Comparison of ENCODE assay signal across 8 mouse cellular contexts in genomic region chr9:109892651-109893250, GRCm38 (mm10). TPM values are rescaled to one million over a fixed set of nuclear protein-coding genes. Genes with fewer than 3 reads are reported as not detected.
DNase-seq lines count a peak whose midpoint lies in the region; ATAC-seq and TF ChIP-seq lines count a peak whose summit lies in the region.

No protein-coding gene starts in this region.

- ATAC-seq in CD4-positive, CD25-positive, alpha-beta regulatory T cell, adult 4 months, result peak; percentile 62
- ATAC-seq in kidney, postnatal 0 days (replicated peaks; ENCODE audit: low FRiP score, low read depth), result no peak; the same call in 1 of the 2 replicates
- ATAC-seq in liver, embryonic 13.5 days (ENCODE audit: low read depth), result no peak; the same call in 1 of the 2 replicates

- H3K4me3 ChIP-seq in kidney, postnatal 0 days (replicated peaks; ENCODE audit: low read depth, low read length), result no peak overlapping the region
- H3K4me3 ChIP-seq in liver, embryonic 13.5 days (replicated peaks), result no peak overlapping the region

- peak; percentile 68 for DNase-seq in T-cell, adult 2 months (ENCODE audit: low spot score)
- peak; percentile 87 to 92 for DNase-seq in cerebellum, postnatal 10 days
- peak; percentile 66 to 70 for DNase-seq in frontal cortex, postnatal 25 days (ENCODE audit: low spot score in 2 of 2)
- peak; percentile 85 for DNase-seq in kidney, postnatal 0 days (ENCODE audit: low spot score)
- peak; percentile 46 for DNase-seq in liver, embryonic 13.5 days
- peak; percentile 78 for DNase-seq in retina, postnatal 1 day
- peak; percentile 64 to 68 for DNase-seq in thymus, postnatal 36 days

- no peak overlapping the region for H3K9ac ChIP-seq in kidney, postnatal 0 days (ENCODE audit: low read depth, low read length)
- no peak overlapping the region for H3K9ac ChIP-seq in liver, embryonic 13.5 days

- peaks cover 49% of the 10 kb centered on the region for H3K36me3 ChIP-seq in kidney, postnatal 0 days (ENCODE audit: insufficient read depth, low read length)
- peaks cover 81% of the 10 kb centered on the region for H3K36me3 ChIP-seq in liver, embryonic 13.5 days

- peak; percentile 82 for TF ChIP-seq CTCF in kidney, postnatal 0 days (IDR thresholded peaks at IDR 0.05; ENCODE audit: low read depth)

- no peak overlapping the region for H3K27ac ChIP-seq in kidney, postnatal 0 days
- H3K27ac ChIP-seq in liver, embryonic 13.5 days, result no peak overlapping the region

- H3K9me3 ChIP-seq in kidney, postnatal 0 days (replicated peaks; ENCODE audit: low read length), result no peaks in the 10 kb centered on the region
- H3K9me3 ChIP-seq in liver, embryonic 13.5 days (replicated peaks), result no peaks in the 10 kb centered on the region

- H3K4me2 ChIP-seq in kidney, postnatal 0 days (ENCODE audit: low read length), result no peak overlapping the region
- no peak overlapping the region for H3K4me2 ChIP-seq in liver, embryonic 13.5 days

- no peaks in the 10 kb centered on the region; the same call in 1 of the 2 replicates for H3K4me1 ChIP-seq in kidney, postnatal 0 days (replicated peaks; ENCODE audit: insufficient read depth, low read length)
- H3K4me1 ChIP-seq in liver, embryonic 13.5 days (replicated peaks), result peaks cover 14% of the 10 kb centered on the region

- no peaks in the 10 kb centered on the region for H3K27me3 ChIP-seq in kidney, postnatal 0 days (ENCODE audit: insufficient read depth, low read length)
- H3K27me3 ChIP-seq in liver, embryonic 13.5 days, result no peaks in the 10 kb centered on the region

- 61% methylated on average over 5 of the region's 5 CpGs for WGBS in kidney, postnatal 0 days
- 60% methylated on average over 5 of the region's 5 CpGs for WGBS in liver, embryonic 13.5 days (ENCODE audit: insufficient replicate concordance)

RNA-seq across cellular contexts. Expression of gene Cdc25a, which starts 17.4 kb away (rescaled TPM):
- polyA plus RNA-seq in CD4-positive, CD25-positive, alpha-beta regulatory T cell, adult 4 months (2017; shearing (Covaris generic)), result 1 to 10 TPM; 7.0 to 7.4 TPM
- polyA plus RNA-seq in kidney, postnatal 0 days (2015; fragmentation: Nextera tagmentation; extraction: Ambion mirVana), result 15.6 and 15.7 TPM in 2 replicates
- 16.7 and 18.8 TPM in 2 replicates for polyA plus RNA-seq in liver, embryonic 13.5 days (2015; fragmentation: Nextera tagmentation; extraction: Ambion mirVana)

RNA-seq across cellular contexts. Expression of gene Map4, which starts 38.5 kb away (rescaled TPM):
- polyA plus RNA-seq in CD4-positive, CD25-positive, alpha-beta regulatory T cell, adult 4 months (2017; shearing (Covaris generic)), result 10 to 100 TPM; 36.8 to 41.0 TPM
- 33.9 and 36.9 TPM in 2 replicates for polyA plus RNA-seq in kidney, postnatal 0 days (2015; fragmentation: Nextera tagmentation; extraction: Ambion mirVana)
- polyA plus RNA-seq in liver, embryonic 13.5 days (2015; fragmentation: Nextera tagmentation; extraction: Ambion mirVana), result 9.0 and 12.4 TPM in 2 replicates

RNA-seq across cellular contexts. Expression of gene Camp, which starts 43.3 kb away (rescaled TPM):
- not detected for polyA plus RNA-seq in CD4-positive, CD25-positive, alpha-beta regulatory T cell, adult 4 months (2017; shearing (Covaris generic))
- 1.6 and 1.9 TPM in 2 replicates for polyA plus RNA-seq in kidney, postnatal 0 days (2015; fragmentation: Nextera tagmentation; extraction: Ambion mirVana)
- polyA plus RNA-seq in liver, embryonic 13.5 days (2015; fragmentation: Nextera tagmentation; extraction: Ambion mirVana), result 39.6 and 41.2 TPM in 2 replicates

Comparison
In these comparisons a context has a peak if more than half of its experiments do, and no peak if none do; other contexts are left out.
1. RNA of gene Camp, which starts 43.3 kb away (polyA plus RNA-seq): 39.6 to 41.2 TPM in liver, embryonic 13.5 days; 1.6 to 1.9 TPM in kidney, postnatal 0 days and not detected in CD4-positive, CD25-positive, alpha-beta regulatory T cell, adult 4 months; every median in the first group is over 10 times any median in the second.
2. Peak in every context shown above with its lines, with median percentiles within 50 percentile points of each other: DNase-seq.